Mouse (Mus musculus) erythroid progenitor cell, adult 5-6 weeks (primary cell): ENCODE results near the gene Abhd13. TPM values are rescaled to one million over a fixed set of nuclear protein-coding genes. Genes with fewer than 3 reads are reported as not detected.

Experiments
- ATAC-seq: replicated peaks from 2 replicates; pipeline ENCODE4 v1.8.0; 2016; ENCODE audit warnings: moderate number of reproducible peaks, mild to moderate bottlenecking, moderate TSS enrichment, inconsistent platforms; ENCODE audit not compliant: poor library complexity, low FRiP score, severe bottlenecking
- total RNA-seq, 2 experiments: library from RNA; stranded (forward) in 1 of 2; stranded (reverse) in 1 of 2; fragments of 150-400 nt in 1 of 2; fragments of 186-747, 209-891 nt in 1 of 2; gene quantifications; 2 replicates each; pipeline versions ENCODE4 v1.2.3 to v1.2.4; 2015 to 2017; ENCODE audit warnings: low replicate concordance in 2 of 2

Gene Abhd13
- total RNA-seq, 2 experiments from 2014 or later, result 3.4 to 6.4 TPM

DNA sequence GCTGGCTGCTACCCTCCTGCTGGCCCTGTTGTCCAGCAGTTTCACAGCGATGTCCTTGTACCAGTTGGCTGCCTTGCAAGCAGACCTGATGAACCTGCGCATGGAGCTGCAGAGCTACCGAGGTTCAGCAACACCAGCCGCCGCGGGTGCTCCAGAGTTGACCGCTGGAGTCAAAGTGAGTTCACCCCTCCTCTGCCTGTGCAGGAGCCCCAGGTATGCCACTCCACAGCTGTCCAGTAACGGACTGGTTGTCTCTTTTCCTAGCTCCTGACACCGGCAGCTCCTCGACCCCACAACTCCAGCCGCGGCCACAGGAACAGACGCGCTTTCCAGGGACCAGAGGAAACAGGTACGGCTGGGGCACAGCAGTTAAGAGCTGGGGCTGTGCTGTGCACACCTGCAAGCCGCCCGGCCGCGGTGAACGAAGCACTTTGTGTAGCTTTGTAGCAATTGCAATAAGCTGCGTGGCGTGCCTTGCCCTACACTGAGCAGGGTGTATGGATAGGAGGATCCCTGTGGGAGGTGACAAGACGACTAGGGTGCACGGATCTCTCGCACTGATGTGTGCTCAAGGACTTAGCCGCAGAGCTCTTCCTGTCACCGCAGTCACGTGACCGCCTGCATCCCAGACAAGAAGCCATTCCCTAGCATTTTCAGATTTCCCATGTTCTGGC, 29.6 kb downstream of the Abhd13 start:
- no peak for ATAC-seq

DNA sequence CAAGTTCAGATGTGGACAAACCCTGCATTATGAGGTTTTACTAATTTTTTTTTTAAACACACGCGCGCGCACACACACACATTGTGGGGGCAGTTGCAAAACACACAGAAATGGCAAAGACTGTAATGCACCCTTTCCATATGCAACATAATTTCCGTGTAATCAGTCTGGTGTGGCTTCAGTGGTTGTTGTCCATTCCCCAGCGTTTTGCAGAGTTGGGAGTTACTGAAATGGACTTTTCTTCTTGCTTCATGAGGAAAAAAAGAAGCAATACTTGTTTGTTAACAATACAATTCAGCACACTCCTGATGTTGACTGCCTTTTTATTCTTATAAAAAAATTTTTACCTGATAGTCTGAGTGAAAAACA, 30.1 kb downstream of the Abhd13 start:
- ATAC-seq, result no peak

GRCm38 (mm10) chr8:10016252-10016651, 38.7 kb downstream of the Abhd13 start:
- no peak for ATAC-seq

DNA sequence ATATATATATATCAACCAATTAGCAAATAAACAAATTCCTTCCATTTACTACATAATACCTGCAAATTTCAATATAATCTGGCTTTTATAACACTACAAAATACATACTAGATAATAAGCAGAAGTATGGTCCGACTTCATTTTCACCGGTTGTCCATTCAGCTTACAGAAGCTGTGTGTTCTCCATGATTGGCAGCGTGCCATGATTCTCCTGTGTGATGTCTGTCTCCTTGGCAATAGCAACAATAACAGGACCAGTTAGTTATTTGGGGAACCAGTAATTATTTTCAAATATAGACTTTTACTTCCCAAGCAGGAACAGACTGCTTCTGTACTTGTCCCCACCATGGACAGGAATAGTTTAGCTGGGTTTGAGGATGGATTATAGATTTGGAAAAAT, 39.7 kb downstream of the Abhd13 start:
- no peak for ATAC-seq

DNA sequence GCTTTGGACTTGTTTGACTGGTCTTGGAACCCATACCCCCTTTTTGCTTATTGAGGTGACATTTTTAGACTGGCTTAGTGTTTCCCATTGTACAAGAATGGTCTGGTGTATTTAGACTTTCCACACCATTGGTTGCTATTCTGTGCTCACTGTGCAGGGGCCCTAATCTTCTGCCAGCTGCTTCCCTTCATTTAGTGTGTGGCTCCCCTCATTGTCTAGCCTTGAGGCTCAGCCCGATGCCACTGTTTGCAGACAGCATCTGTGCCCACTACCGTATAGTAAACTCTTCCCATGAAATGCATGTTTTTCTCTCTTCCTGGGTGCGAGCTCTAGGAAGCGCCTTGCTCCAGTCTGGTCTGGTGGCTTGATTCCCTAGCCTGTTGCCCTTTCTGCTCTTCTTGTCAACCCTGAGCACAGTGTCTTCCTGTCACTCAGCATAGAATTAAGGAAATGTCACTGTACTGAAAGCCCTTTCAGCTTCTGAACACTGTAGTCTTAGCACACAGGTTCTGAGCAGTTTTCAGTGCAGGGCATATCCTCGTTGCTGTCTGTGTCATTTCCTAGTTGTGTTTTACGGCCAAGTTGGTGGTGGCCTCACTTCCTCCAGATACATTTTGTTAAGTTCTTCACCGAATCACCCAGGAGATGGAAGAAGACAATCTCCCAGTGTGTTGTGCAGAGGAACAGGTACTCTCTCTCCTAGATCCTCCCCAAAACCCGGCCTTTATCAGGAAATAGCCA, 53.0 kb downstream of the Abhd13 start:
- no peak for ATAC-seq

DNA sequence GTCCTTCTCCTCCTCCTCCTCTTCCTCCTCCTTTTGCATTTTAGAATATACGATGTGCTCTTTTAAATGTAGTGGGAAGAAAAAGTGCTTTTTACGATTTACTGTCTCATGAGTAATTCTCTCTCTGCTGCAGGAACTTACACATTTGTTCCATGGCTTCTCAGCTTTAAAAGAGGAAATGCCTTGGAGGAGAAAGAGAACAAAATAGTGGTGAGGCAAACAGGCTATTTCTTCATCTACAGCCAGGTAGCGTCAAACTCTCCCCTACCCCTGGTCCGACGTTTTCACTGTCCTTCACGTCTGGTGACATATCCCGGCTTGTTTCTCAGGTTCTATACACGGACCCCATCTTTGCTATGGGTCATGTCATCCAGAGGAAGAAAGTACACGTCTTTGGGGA, 53.7 kb downstream of the Abhd13 start:
- ATAC-seq, result no peak

DNA sequence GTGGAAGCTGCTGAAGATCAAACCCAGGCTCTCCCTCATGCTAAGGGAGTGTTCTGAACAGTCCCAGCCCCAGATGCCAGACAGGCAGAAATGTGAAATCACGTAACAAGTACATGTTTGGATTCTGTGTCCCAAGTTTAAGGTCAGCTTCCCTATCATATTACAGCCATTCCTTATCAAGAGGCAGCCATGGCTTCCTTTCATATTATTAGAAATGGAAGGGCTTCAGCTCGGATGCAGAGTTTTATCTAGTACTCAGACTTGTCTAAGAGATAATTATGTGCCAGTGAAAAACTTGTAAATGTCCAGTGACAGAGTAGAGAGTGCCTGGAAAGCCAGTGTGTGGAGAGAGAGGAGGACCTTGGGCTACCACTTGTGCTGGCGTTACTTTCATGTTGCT, 63.4 kb downstream of the Abhd13 start:
- no peak for ATAC-seq

Other genes starting within 250 kb of the Abhd13 start
- gene Fam155a, start 206.5 kb upstream of the Abhd13 start, total RNA-seq (2015; ENCODE audit: low replicate concordance), result not detected in 2 replicates
- not detected in 2 replicates for gene Fam155a, start 206.5 kb upstream of the Abhd13 start, total RNA-seq (2017; ENCODE audit: low replicate concordance)
- gene Gm10217, start 113.5 kb upstream of the Abhd13 start, total RNA-seq (2015; ENCODE audit: low replicate concordance), result not detected in 2 replicates
- not detected in 2 replicates for gene Gm10217, start 113.5 kb upstream of the Abhd13 start, total RNA-seq (2017; ENCODE audit: low replicate concordance)
- 1.1 and 3.4 TPM in 2 replicates for gene Lig4, start within 50 bp of the Abhd13 start, total RNA-seq (2015; ENCODE audit: low replicate concordance)
- 2.2 and 2.3 TPM in 2 replicates for gene Lig4, start within 50 bp of the Abhd13 start, total RNA-seq (2017; ENCODE audit: low replicate concordance)
- gene Tnfsf13b, start 28.8 kb downstream of the Abhd13 start, total RNA-seq (2015; ENCODE audit: low replicate concordance), result 2.1 and 3.2 TPM in 2 replicates
- gene Tnfsf13b, start 28.8 kb downstream of the Abhd13 start, total RNA-seq (2017; ENCODE audit: low replicate concordance), result 1.5 and 3.3 TPM in 2 replicates
- not detected in 2 replicates for gene Myo16, start 176.2 kb downstream of the Abhd13 start, total RNA-seq (2015; ENCODE audit: low replicate concordance)
- not detected in 2 replicates for gene Myo16, start 176.2 kb downstream of the Abhd13 start, total RNA-seq (2017; ENCODE audit: low replicate concordance)